Mouse (Mus musculus) stomach, postnatal 0 days (tissue): Measurements from ENCODE around the gene Sdhaf2.

Experiments used
- CTCF ChIP-seq: IDR thresholded peaks from 2 replicates; pipeline ENCODE4 v1.5.1; 2016; ENCODE audit warnings: antibody characterized with exemption, low read depth, mild to moderate bottlenecking, moderate library complexity
- EP300 ChIP-seq: optimal IDR thresholded peaks from 2 replicates; pipeline ENCODE3; 2016; ENCODE audit warnings: antibody characterized with exemption

GRCm38 (mm10) chr19:10486264-10486738 lies 39.6 kb downstream of the Sdhaf2 start:
- peak; percentile 96 for TF ChIP-seq CTCF
- no peak for TF ChIP-seq EP300
